Mouse (Mus musculus) lung, embryonic 16.5 days (tissue): ENCODE data around the gene Mmadhc. TPM values are rescaled to one million over a fixed set of nuclear protein-coding genes. Genes with fewer than 3 reads are reported as not detected.

Source experiments
- polyA plus RNA-seq: library from polyadenylated mRNA; unstranded; fragments of >200 nt; fragmentation: Nextera tagmentation; extraction: Ambion mirVana; gene quantifications from 2 replicates; pipeline ENCODE4 v1.2.1, GENCODE M21; 2015

Gene Mmadhc
- polyA plus RNA-seq, 1 experiment from 2014 or later = 149 TPM

Other genes starting within 250 kb of the Mmadhc start
- 1.7 and 1.8 TPM in 2 replicates for gene Lypd6, start 230.4 kb downstream of the Mmadhc start, polyA plus RNA-seq